Mouse (Mus musculus): ENCODE measurements around the gene Usp3.

- TF ChIP-seq POLR2A (IDR thresholded peaks at IDR 0.05; ENCODE audit: control insufficient read depth, low read depth, low read length), result no peak
- TF ChIP-seq CTCF (IDR thresholded peaks at IDR 0.05; ENCODE audit: control insufficient read depth, insufficient read depth, insufficient replicate concordance, low read depth, low read length), result no peak
Observed at GRCm38 (mm10) chr9:66623627-66624026, 30.7 kb upstream of the Usp3 start.
